Mouse (Mus musculus) adrenal gland, postnatal 10 days (tissue): ENCODE data around the gene Hmgn1. TPM values are rescaled to one million over a fixed set of nuclear protein-coding genes. Genes with fewer than 3 reads are reported as not detected.

Experiments used
- total RNA-seq, 2 experiments: library from RNA; stranded (reverse); gene quantifications; 2 replicates each; pipeline ENCODE4 v1.2.3; 2021

Hmgn1 gene
- total RNA-seq, 2 experiments from 2014 or later: 206 to 208 TPM

Other genes with a start within 250 kb of the Hmgn1 start
- gene Psmg1, start 136.8 kb downstream of the Hmgn1 start, total RNA-seq: 10 to 100 TPM; 37.2 to 40.0 TPM
- gene Brwd1, start 45.2 kb downstream of the Hmgn1 start, total RNA-seq: 10 to 100 TPM; 67.0 to 85.9 TPM
- gene Wrb, start 17.7 kb upstream of the Hmgn1 start, total RNA-seq: 10 to 100 TPM; 21.6 to 25.6 TPM
- 1 to 10 TPM in 1 of 2 experiments, under 1 TPM in 1; 0.78 to 2.0 TPM for gene Lca5l, start 64.5 kb upstream of the Hmgn1 start, total RNA-seq
- gene Sh3bgr, start 72.7 kb upstream of the Hmgn1 start, total RNA-seq: 10 to 100 TPM; 15.6 to 43.9 TPM
- under 1 TPM; 0.12 to 0.30 TPM for gene B3galt5, start 108.1 kb upstream of the Hmgn1 start, total RNA-seq